Mouse (Mus musculus) gonadal fat pad, adult 2 months (tissue): ENCODE data around the gene Acvrl1. TPM values are rescaled to one million over a fixed set of nuclear protein-coding genes. Genes with fewer than 3 reads are reported as not detected.

Experiments used
- DNase-seq: peaks from one replicate; pipeline ENCODE4 v3.0.0-alpha.2; 2012; ENCODE audit warnings: low read depth
- polyA plus RNA-seq: library from polyadenylated mRNA; depleted of rRNA; stranded (reverse); fragments of >200 nt; gene quantifications from 2 replicates; pipeline ENCODE4 v1.2.3, GENCODE M21; 2012; rRNA removed

Acvrl1 gene
- polyA plus RNA-seq, 1 experiment, result 52.0 TPM

DNA sequence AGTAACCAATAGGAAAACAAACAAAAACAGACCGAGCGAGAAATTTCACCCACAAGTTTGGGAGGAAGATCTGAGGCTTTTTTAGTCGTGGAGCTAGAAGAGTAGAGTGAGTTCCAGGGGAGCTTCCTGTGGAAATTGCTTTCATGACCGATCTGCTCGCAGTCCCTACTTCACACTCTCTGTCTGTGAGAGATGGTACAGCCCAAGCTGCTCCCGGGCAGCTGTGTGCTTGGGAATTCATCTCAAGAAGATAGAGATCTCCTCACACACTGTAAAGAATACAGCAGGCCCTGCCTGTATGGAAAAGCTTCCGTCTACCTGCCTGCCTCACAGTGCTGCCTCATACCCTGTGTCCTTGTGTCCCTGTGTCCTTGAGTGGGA, 63.9 kb downstream of the Acvrl1 start:
- DNase-seq, result no peak

DNA sequence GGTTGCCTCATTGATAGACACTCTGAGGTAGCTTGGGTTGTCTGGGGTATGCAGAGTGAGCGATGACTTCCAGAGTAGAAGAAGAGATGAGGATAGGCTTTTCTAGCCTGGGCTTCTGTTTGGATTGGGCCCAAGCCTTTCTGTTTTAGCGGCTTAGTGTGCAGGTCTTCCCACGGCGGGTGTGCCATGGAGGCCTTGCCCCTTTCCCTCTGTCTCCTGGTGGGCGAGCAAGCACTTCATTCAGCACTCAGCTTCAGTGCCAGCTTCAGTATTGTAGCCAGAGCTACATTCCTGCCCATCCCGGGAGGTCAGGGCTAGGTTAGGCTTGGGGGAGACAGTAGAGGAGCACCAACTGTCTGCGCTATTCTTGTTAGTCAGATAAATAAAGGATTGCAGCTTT, 64.3 kb downstream of the Acvrl1 start:
- DNase-seq, result no peak

DNA sequence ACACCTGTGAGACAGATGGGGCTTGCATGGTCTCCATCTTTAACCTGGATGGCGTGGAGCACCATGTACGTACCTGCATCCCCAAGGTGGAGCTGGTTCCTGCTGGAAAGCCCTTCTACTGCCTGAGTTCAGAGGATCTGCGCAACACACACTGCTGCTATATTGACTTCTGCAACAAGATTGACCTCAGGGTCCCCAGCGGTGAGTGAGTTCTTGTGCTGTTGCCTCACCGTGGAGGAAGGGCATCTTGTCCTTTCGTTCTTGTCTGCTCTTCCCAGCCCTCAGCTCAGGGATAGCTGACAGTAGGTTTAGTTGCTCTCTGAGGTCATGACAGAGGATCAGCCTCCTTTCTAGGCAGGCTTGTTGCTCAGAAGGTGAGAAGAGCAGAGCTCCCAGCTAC, 65.6 kb downstream of the Acvrl1 start:
- no peak for DNase-seq

Other genes with a start within 250 kb of the Acvrl1 start
- gene Gm47841, start 81.1 kb upstream of the Acvrl1 start, polyA plus RNA-seq, result 0.47 TPM in 1 of 2 replicates, not detected in the other
- gene Fignl2, start 50.0 kb upstream of the Acvrl1 start, polyA plus RNA-seq, result 4.8 and 5.1 TPM in 2 replicates
- not detected in 2 replicates for gene Ankrd33, start 12.8 kb upstream of the Acvrl1 start, polyA plus RNA-seq
- gene Acvr1b, start 45.5 kb downstream of the Acvrl1 start, polyA plus RNA-seq, result 32.7 and 35.4 TPM in 2 replicates
- gene Grasp, start 95.7 kb downstream of the Acvrl1 start, polyA plus RNA-seq, result 6.9 and 8.5 TPM in 2 replicates
- 18.2 and 36.9 TPM in 2 replicates for gene Nr4a1, start 125.7 kb downstream of the Acvrl1 start, polyA plus RNA-seq
- gene Atg101, start 155.8 kb downstream of the Acvrl1 start, polyA plus RNA-seq, result 36.8 and 42.7 TPM in 2 replicates
- gene 6030408B16Rik, start 164.7 kb downstream of the Acvrl1 start, polyA plus RNA-seq, result 10.3 and 11.5 TPM in 2 replicates
- 4.2 and 5.1 TPM in 2 replicates for gene Krt80, start 241.6 kb downstream of the Acvrl1 start, polyA plus RNA-seq